Mouse (Mus musculus) heart, adult 2 months (tissue): ENCODE measurements around the gene Tomm22. TPM values are rescaled to one million over a fixed set of nuclear protein-coding genes. Genes with fewer than 3 reads are reported as not detected.

Experiments
- DNase-seq, 2 experiments: peaks; one replicate each; pipeline ENCODE4 v3.0.0; 2021
- H3K27ac ChIP-seq: fragments of 200-600 bp; 2 replicates; pipeline ENCODE4 v1.8.1; 2022
- H3K27me3 ChIP-seq: fragments of 200-500 bp; 2 replicates; pipeline ENCODE4 v1.6.1; 2012; ENCODE audit warnings: mild to moderate bottlenecking, low read length, inconsistent platforms, mixed read lengths; ENCODE audit not compliant: control insufficient read depth, insufficient read depth
- H3K36me3 ChIP-seq: fragments of 200-500 bp; 2 replicates; pipeline ENCODE4 v1.6.1; 2012; ENCODE audit warnings: low read length, inconsistent platforms; ENCODE audit not compliant: control insufficient read depth, insufficient read depth
- H3K4me1 ChIP-seq: fragments of 200-500 bp; 2 replicates; pipeline ENCODE4 v1.6.1; 2011; ENCODE audit warnings: low read length; ENCODE audit not compliant: control insufficient read depth, insufficient read depth
- H3K4me3 ChIP-seq: fragments of 200-600 bp; 2 replicates; pipeline ENCODE4 v1.8.1; 2022
- H3K79me2 ChIP-seq: fragments of 200-500 bp; replicated peaks from 2 replicates; pipeline ENCODE4 v1.6.1; 2012; ENCODE audit warnings: mild to moderate bottlenecking, inconsistent platforms, low read length, moderate library complexity, mixed read lengths; ENCODE audit not compliant: control insufficient read depth, insufficient read depth
- H3K9ac ChIP-seq: fragments of 200-500 bp; 2 replicates; pipeline ENCODE4 v1.6.1; 2012; ENCODE audit warnings: low read depth, mild to moderate bottlenecking, control low read depth, inconsistent platforms, low read length, mixed read lengths
- CTCF ChIP-seq: fragments of 200-600 bp; IDR thresholded peaks from 2 replicates; pipeline ENCODE4 v1.8.1; 2022; ENCODE audit warnings: antibody characterized with exemption, mild to moderate bottlenecking, moderate library complexity
- EP300 ChIP-seq: fragments of 200-500 bp; IDR thresholded peaks from 2 replicates; pipeline ENCODE4 v1.6.1; 2011; ENCODE audit warnings: low read depth, low read length, control low read depth; ENCODE audit not compliant: insufficient read depth
- POLR2A ChIP-seq: fragments of 200-500 bp; IDR thresholded peaks from 2 replicates; pipeline ENCODE4 v1.6.1; 2011; ENCODE audit warnings: mild to moderate bottlenecking, low read depth, low read length, control low read depth; ENCODE audit not compliant: insufficient read depth
- WGBS: fragments of 180-500 bp; shearing (Covaris S2); methylation state at CpG from one replicate; pipeline ENCODE4 v1.1.7; 2018; 5-methylcytosine and 5-hydroxymethylcytosine counted together
- intact Hi-C: fragments of 180-260 bp; cut with DNase I; formaldehyde crosslinking; loops from one replicate; pipeline ENCODE4 v1.15.1; 2025
- long read RNA-seq: library from polyadenylated mRNA; stranded (forward); transcript quantifications from one replicate; pipeline ENCODE4 v2.0.0, GENCODE M21; 2021
- polyA plus RNA-seq: library from polyadenylated mRNA; depleted of rRNA; stranded (reverse); fragments of >200 nt; gene quantifications from 2 replicates; pipeline ENCODE4 v1.2.3, GENCODE M21; 2012; rRNA removed
- total RNA-seq, 2 experiments: library from RNA; stranded (reverse); gene quantifications; 2 replicates each; pipeline ENCODE4 v1.2.3; 2021

The Tomm22 gene
- total RNA-seq (100 to 1,000 TPM in 1 of 2 experiments, 10 to 100 TPM in 1; 99.8 to 109 TPM), polyA plus RNA-seq (57.8 and 112 TPM in 2 replicates)
- long read RNA-seq, transcript Tomm22-201 (4 exons, 1,569 nt): major isoform, 53 of 56 reads
- long read RNA-seq, partial matches to known transcripts: 0 of 56 reads
- long read RNA-seq, other reads (novel, unspliced or antisense): 3 of 56 reads

DNA sequence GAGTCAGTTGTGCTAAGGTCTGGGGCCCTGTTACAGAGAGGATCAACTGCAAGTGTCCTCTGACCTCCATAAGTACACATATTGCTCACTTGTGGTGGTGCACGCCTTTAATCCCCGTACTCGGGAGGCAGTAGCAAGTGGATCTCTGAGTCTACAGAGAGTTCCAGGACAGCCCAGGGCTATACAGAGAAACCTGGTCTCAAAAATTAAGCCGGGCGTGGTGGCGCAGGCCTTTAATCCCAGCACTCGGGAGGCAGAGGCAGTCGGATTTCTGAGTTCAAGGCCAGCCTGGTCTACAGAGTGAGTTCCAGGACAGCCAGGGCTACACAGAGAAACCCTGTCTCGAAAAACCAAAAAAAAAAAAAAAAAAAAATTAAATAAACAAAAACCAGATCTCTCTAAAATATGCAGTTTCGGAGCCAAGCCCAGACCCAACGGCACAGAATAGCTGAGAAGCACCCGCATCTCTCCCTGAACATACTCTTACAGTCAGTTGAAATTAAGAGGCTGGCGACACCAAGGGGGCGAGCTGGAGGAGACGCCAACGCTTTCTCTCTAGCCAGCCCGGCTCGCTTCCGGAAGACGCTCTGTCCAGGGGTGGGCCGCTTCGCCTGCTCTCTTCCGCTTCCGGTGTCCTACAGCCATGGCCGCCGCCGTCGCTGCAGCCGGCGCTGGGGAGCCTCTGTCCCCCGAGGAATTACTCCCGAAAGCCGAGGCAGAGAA, at the start of gene Tomm22:
Gene Tomm22 (plus strand): TSS at position 613 of the 723 bp plus-strand sequence.
- WGBS: 15% methylated on average over 33 of the region's 33 CpGs
- intact Hi-C loops: loop anchor here (1.0 kb wide), 1 partner anchor 12 kb away; the partner anchor contains the start of gene Fam227a
- peak within 1 kb of the TSS; percentile 86 for H3K9ac ChIP-seq
- peak within 1 kb of the TSS; percentile 70 for H3K27ac ChIP-seq
- peaks cover 2% of the 10 kb centered on the region; the same call in 1 of the 2 replicates for H3K4me1 ChIP-seq
- 0 out of 2 replicates have a peak, but pooled peaks cover 2% of the 10 kb centered on the region for H3K79me2 ChIP-seq
- peak within 1 kb of the TSS; percentile 98 for H3K4me3 ChIP-seq
- H3K36me3 ChIP-seq: no peaks in the 10 kb centered on the region
- peak; percentile 53; the same call in 1 of the 2 replicates for TF ChIP-seq EP300
- TF ChIP-seq POLR2A: peak; percentile 39; the same call in 1 of the 2 replicates
- TF ChIP-seq CTCF: peak; percentile 75
- H3K27me3 ChIP-seq: no peaks in the 10 kb centered on the region
- DNase-seq: peak; percentile 90 to 92

- Histone ChIP-seq H3K9ac (no peak overlapping the region), H3K36me3 (no peaks in the 10 kb centered on the region), H3K27me3 (no peaks in the 10 kb centered on the region), H3K4me1 (no peaks in the 10 kb centered on the region), H3K79me2 (no peaks in the 10 kb centered on the region), H3K27ac (no peak overlapping the region), H3K4me3 (no peak overlapping the region)
- DNase-seq: no peak
- no peak for TF ChIP-seq CTCF
- no peak for TF ChIP-seq EP300
- no peak for TF ChIP-seq POLR2A
- WGBS: 57% methylated on average over 2 of the region's 2 CpGs
- intact Hi-C loops: no loop called here
These were observed 40.2 kb upstream of the Tomm22 start for GRCm38 (mm10) chr15:79630471-79630870.

DNA sequence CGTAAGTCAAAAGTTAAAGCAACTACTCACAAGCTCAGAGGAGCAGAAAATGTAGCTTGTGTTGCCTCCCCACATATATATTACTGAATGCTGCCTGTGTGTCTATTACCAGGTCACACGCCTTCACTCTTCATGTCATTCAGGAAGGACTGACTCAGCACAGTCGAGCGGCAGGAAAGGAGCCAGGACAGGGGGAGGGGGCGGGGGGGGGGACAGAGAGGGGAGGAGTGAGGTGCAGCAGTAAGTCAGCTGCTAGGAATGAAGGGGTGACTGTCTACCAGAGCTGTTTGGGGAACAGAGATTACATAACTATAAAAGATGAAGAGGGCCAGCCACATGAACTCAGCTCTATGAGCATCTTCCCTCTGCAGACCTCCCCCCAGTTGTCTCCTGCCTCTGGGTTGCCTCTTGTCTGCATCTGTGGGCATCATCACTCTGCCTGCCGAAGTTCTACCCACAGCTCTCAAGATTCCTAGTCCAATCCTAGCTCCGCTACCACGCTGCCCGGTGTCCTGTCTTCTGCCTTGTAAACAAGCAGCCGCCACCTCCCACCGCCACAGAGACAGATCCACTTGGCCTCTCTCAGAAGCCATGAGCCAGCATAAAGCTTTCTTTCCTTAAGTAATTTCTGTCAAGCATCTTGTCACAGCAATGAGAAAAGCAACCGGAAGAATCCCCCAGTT, 29.4 kb upstream of the Tomm22 start:
- no peak for DNase-seq
- no peaks in the 10 kb centered on the region for H3K4me1 ChIP-seq
- 68% methylated on average over 12 of the region's 12 CpGs for WGBS
- no peak overlapping the region for H3K27ac ChIP-seq
- TF ChIP-seq POLR2A (no peak), CTCF (no peak), EP300 (no peak)
- H3K4me3 ChIP-seq: no peak overlapping the region
- no peak overlapping the region for H3K9ac ChIP-seq
- no peaks in the 10 kb centered on the region for H3K36me3 ChIP-seq
- no peaks in the 10 kb centered on the region for H3K27me3 ChIP-seq
- no peaks in the 10 kb centered on the region for H3K79me2 ChIP-seq
- intact Hi-C loops: no loop called here

GRCm38 (mm10) chr15:79645483-79645882, 25.2 kb upstream of the Tomm22 start:
- H3K27ac ChIP-seq: no peak overlapping the region
- H3K27me3 ChIP-seq: no peaks in the 10 kb centered on the region
- 88% methylated on average over 2 of the region's 2 CpGs for WGBS
- TF ChIP-seq EP300 (no peak), POLR2A (no peak)
- H3K4me1 ChIP-seq: no peaks in the 10 kb centered on the region
- no peaks in the 10 kb centered on the region for H3K36me3 ChIP-seq
- no peak overlapping the region for H3K9ac ChIP-seq
- no peak for DNase-seq
- no peak overlapping the region for H3K4me3 ChIP-seq
- no peaks in the 10 kb centered on the region for H3K79me2 ChIP-seq
- intact Hi-C loops: no loop called here

DNA sequence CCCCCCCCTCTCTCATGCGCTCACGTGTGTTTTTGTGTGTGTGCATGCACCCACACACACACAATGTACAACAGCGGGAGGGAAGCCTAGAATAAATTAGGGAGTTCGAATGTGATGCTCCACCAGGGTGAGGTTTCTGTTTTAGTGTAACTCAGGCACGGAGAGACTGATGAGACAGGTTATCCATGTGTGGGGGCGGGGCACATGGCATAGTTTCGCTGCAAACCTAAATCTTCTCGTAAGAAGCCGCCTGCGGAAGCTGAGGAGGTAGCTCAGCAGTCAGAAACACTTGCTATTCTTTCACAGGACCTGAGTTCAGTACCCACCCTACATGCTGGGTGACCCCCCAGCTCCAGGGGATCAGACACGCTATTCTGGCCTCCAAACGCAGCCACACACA, 22.5 kb upstream of the Tomm22 start:
- no peak overlapping the region for H3K9ac ChIP-seq
- no peaks in the 10 kb centered on the region for H3K36me3 ChIP-seq
- no peak overlapping the region for H3K27ac ChIP-seq
- DNase-seq: no peak
- no peaks in the 10 kb centered on the region for H3K4me1 ChIP-seq
- intact Hi-C loops: no loop called here
- H3K27me3 ChIP-seq: no peaks in the 10 kb centered on the region
- no peak for TF ChIP-seq POLR2A
- no peak for TF ChIP-seq CTCF
- no peak for TF ChIP-seq EP300
- no peak overlapping the region for H3K4me3 ChIP-seq
- 90% methylated on average over 12 of the region's 12 CpGs for WGBS
- H3K79me2 ChIP-seq: no peaks in the 10 kb centered on the region
